Mouse (Mus musculus) G1E (cell line): ENCODE measurements around the gene Rrn3.

Experiments
- CTCF ChIP-seq: IDR thresholded peaks from 2 replicates; pipeline ENCODE4 v1.5.1; 2012; ENCODE audit warnings: low read depth, low read length, inconsistent platforms, mixed read lengths
- GATA1 ChIP-seq: IDR thresholded peaks from 2 replicates; pipeline ENCODE4 v1.6.1; 2012; ENCODE audit warnings: borderline replicate concordance, low read length, inconsistent platforms, mixed read lengths
- TAL1 ChIP-seq: conservative IDR thresholded peaks from 2 replicates; pipeline ENCODE4 v1.6.1; 2012; ENCODE audit warnings: low read depth, low read length, inconsistent platforms, mixed read lengths

- TF ChIP-seq TAL1, result no peak
- no peak for TF ChIP-seq CTCF
- TF ChIP-seq GATA1, result no peak
These were observed 16.0 kb upstream of the Rrn3 start for GRCm38 (mm10) chr16:13764519-13764918.
